Mouse (Mus musculus): ENCODE measurements around the gene Tmem50a.
"Not testable (repeated sequence)": the region's sequence is repeated elsewhere in the genome, so short reads cannot be mapped to it uniquely, and the experiment has no call there.

The Tmem50a gene

DNA sequence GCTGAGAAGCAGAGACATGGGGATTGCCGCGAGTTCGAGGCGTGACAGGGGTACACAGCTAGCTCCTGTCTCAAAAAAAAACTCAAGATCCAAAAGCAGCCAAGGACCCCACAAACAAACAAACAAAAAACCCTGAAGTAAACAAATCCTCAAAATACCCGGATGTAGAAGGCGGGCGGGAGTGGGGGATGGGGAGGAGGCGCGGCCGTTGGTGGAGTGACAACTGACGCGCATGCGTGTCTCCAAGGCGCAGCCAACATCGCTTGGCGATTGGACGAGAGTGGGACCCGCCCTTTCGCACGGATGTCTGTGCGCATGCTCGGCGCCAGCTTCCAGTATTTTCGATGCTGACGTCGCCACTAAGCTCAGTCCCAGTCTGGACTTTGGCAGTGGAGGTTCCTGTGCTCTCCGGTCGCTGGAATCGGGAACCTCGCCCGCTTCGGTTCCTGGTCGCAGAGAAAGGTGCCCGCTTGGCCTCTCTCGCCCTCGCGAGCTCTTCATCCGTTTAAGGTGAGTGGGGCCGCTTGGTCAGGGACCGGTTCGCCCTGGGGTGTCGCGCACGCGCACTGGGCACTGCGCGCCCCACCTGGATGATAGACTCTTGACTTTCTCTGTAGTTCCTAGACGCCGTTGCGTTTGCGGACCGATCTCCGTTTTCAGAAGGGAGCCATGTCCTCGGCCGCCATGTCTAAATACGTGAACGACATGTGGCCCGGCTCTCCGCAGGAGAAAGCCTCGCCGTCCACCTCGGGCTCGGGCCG, 8.6 kb upstream of the Tmem50a start, which contains the start of gene Rsrp1:
Gene Rsrp1, plus strand, starts transcription at position 335 of the 761 bp plus-strand sequence.
- DNase-seq (ENCODE audit: low spot score in 2 of 2), result peak; percentile 95 to 98

GRCm38 (mm10) chr4:134922925-134923244, 8.1 kb upstream of the Tmem50a start:
- peak; percentile 47 to 77 for DNase-seq (ENCODE audit: low spot score in 2 of 2)

DNA sequence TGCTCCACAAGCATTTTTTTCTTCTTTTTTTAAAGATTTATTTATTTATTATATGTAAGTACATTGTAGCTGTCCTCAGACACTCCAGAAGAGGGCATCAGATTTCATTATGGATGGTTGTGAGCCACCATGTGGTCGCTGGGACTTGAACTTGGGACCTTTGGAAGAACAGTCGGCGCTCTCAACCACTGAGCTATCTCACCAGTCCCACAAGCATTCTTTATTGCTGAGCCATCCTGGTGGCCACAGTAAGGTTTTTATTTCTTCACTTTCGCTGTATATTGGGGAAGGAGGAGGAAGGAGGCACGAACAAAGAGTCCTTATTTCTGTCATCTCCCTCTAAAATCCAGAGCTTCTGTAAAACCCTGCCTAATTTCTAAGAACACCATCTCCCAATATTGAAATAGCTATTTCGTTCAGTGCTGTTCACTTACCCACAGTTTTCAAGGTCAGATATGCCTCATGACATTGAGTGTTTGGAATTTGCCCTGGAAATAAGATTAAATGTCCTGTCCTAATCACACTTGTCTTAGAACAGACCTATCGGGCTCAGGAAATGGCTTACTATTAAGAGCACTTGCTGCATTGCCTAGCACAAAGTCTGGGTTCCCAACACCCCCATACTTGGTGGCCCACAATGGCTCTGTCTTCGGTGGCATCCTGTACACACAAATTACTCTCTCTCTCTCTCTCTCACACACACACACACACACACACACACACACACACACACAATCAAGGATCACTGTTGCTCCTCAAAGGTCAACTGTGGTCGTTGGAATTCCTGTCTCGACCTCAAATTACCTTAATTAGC, 7.5 kb upstream of the Tmem50a start:
- DNase-seq (ENCODE audit: low spot score in 2 of 2), result no peak

- DNase-seq (ENCODE audit: low spot score in 2 of 2), result no peak
Observed at GRCm38 (mm10) chr4:134921703-134922102, 6.9 kb upstream of the Tmem50a start.

- DNase-seq (ENCODE audit: low spot score in 2 of 2), result no peak
Observed at GRCm38 (mm10) chr4:134920631-134921030, 5.8 kb upstream of the Tmem50a start.

GRCm38 (mm10) chr4:134919733-134920540, 5.1 kb upstream of the Tmem50a start:
- no peak for DNase-seq (ENCODE audit: low spot score in 2 of 2)

GRCm38 (mm10) chr4:134918381-134918780, 3.6 kb upstream of the Tmem50a start:
- DNase-seq (ENCODE audit: low spot score in 2 of 2), result peak in 1 of 2 experiments; percentile 73

- DNase-seq (ENCODE audit: low spot score in 2 of 2), result no peak
Observed at GRCm38 (mm10) chr4:134917194-134917593, 2.4 kb upstream of the Tmem50a start.

DNA sequence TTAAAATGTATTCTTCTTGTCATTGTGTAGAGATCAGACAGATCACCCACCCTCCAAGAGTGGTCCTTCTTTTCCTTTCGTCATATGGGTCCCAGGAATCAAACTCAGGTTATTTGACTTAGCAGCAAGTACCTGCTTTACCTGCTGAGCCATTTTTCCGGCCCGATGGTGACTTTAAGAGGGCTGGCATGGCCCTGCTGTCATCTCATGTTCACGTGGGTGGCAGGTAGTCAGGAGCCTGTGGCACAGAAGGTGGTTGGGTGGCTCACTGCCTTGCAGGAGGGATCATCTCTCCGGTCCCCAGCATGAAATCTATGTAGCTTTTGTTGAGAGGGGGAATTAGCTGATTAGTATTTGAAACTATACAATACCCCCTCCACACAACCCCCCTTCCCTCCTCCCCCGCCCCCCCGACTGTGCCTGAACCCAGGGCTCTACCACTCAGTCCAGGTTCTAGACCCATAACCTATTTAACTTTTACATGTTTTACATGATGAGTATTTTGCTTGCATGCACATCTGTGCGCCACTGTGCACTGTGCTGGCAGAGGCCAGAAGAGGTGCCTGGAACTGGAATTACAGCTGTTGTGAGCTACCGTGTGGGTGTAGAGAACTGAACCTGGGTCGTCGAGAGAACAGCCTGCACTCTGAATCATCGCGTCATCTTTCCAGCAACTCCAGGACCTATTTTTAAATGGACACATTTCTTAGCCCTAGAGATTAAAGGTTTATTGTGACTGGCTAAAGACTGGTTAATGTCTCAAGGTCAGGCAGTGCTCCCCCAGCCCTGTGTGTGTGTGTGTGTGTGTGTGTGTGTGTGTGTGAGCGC, 613 bp upstream of the Tmem50a start:
- DNase-seq (ENCODE audit: low spot score in 2 of 2), result no peak

DNA sequence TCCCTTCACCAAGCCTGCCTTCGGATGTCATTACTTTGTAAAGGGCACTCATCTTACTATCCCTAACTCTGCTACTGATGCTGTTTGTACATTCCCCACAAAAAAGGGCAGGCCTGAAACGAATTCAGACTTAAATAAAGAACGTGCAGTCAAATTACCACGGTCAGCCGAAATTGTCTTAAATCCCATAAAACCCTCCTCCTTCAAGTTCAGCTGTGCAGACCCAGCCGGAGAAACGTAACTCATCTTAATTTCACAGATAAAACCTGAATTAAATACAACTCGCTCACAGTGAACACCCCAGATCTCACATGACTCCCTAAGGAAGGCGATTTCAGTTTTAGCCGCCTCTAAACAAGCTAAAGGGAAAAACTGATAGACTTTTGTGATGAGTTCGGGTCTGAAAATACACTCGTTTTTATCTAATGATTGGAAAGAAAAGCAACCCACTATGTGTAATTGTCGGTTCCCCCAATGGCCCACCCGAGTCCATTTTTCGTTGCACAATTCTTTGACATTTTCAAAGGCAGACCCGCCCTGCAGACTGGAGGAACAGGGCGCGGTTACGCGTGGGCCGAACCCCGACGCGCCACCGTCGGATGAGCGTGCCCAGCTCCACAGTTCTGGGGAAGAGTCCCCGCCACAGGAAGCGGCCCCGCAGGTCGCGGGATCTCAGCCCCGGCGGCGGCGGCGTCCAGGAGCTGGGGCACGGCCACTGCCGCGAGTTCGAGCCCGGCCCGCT, 531 bp downstream of the Tmem50a start:
- no peak for DNase-seq (ENCODE audit: low spot score in 2 of 2)

DNA sequence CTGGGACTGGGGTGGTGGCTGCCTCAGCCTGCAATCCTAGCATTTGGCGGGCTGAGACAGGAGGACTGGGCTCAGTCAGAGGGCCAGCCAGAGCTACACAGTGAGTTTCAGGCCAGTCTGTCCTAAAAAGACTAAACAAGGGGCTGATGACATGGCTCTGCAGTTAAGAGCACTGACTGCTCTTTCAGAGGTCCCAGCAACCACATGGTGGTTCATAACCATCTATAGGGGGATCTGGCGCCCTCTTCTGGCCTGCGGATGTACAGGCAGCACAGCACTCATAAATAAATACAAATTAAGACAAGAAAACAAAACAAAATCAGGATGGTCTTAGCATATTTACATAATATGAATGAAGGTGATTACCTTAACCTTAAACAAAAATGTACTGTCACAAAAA, 1.4 kb downstream of the Tmem50a start:
- DNase-seq (ENCODE audit: low spot score in 2 of 2), result peak; percentile 41 to 52

DNA sequence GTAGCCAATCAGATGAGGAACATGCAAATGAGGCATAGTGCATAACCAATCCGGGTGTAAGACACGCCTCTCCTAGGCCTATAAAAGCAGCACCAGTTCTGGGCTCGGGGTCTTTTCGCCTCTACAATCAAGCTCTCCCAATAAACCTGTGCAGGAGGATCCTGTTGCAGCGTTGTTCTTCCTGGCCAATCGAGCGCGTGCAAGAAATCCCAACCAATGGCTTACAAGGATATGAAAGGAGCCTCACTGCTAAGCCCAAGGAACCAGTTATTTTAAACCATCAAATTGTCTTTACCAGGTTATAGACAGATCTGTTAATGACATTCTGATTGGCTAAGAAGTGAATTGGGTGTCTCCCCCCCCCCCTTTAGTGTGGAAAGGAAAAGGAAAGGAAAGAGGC, 3.4 kb downstream of the Tmem50a start:
- DNase-seq (ENCODE audit: low spot score in 2 of 2), result not testable (repeated sequence)

DNA sequence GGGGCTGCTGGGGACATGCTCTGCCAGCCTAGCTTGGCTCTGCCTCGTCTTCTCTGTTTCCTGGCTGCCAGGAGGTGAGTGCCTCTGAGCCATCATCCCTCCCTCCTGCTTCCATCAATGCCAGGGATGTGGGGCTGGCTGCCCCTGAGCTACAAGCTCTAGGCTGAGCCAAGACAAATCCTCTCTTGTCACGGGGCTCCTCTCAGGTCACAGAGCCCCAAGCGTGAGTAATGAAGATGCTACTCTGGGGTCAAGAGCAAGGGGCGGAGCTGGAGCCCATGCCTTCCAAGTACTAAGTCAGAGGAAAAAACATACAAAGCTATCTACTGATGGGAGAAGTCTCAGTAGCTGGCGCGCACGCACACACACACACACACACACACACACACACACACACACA, 11.8 kb downstream of the Tmem50a start:
- DNase-seq (ENCODE audit: low spot score in 2 of 2), result no peak

GRCm38 (mm10) chr4:134901126-134901525, 13.7 kb downstream of the Tmem50a start:
- DNase-seq (ENCODE audit: low spot score in 2 of 2), result no peak

- DNase-seq (ENCODE audit: low spot score in 2 of 2), result no peak
Observed at GRCm38 (mm10) chr4:134897256-134897655, 17.6 kb downstream of the Tmem50a start.

GRCm38 (mm10) chr4:134892096-134892495, 22.7 kb downstream of the Tmem50a start:
- peak; percentile 30 to 60 for DNase-seq (ENCODE audit: low spot score in 2 of 2)

DNA sequence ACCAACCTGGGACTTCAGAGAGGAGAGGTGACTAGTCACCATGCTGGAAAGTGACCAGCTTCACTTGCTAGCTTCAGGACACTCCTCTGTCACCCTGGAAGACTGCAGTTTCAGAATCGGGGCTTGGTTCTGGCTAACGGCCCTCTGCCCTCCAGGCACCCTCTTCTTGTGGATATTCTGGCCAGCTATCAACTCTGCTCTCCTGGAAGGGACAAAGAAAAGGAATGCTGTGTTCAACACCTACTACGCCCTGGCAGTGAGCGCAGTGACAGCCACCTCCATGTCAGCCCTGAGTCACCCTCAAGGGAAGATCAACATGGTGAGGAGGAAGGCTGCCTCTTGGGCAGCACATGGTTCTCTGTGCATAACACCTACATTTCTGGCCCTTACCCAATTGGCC, 30.5 kb downstream of the Tmem50a start:
- DNase-seq (ENCODE audit: low spot score in 2 of 2), result no peak

- no peak for DNase-seq (ENCODE audit: low spot score in 2 of 2)
Observed at GRCm38 (mm10) chr4:134883808-134884207, 31.0 kb downstream of the Tmem50a start.

DNA sequence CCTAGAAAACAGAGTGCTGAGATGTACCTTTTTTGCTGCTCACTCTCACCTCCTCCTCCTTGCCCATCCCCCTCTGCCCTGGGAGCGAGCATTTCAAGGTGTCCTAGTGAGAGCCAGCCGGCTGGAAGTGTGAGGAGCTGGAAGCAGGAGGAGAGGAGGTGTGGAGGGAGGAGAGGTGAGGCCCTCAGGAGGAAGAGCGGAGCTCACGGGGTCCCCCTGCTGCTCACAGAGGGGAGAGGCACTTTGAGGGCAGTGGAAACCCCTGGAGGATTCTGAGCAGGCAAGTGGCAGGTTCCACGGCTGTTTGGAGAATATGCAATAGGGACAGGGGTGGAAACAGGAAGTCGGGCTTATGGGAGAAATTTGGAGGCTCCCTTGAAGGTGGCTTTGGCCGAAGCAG, 31.6 kb downstream of the Tmem50a start:
- peak in 1 of 2 experiments; percentile 16 for DNase-seq (ENCODE audit: low spot score in 2 of 2)

DNA sequence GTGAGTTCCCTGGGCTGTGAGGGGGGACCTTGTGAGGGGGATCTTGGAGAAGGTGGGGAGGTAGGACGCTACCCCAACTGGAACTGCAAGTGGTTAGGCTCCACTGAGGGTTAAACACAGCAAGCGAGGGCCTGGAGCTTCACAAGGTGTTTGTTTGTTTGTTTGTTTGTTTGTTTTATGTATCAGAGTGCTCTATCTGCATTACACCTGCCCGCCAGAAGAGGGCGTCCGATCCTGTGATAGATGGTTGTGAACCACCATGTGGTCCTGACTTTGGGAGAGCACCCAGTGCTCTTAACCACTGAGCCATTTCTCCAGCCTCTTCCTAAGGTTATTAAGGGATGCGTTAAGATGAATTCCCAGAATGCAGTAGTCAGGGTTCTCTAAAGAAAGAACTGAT, 34.8 kb downstream of the Tmem50a start:
- no peak for DNase-seq (ENCODE audit: low spot score in 2 of 2)
